Mouse (Mus musculus): ENCODE data around the gene Slc38a2. TPM values are rescaled to one million over a fixed set of nuclear protein-coding genes. Genes with fewer than 3 reads are reported as not detected.

Gene Slc38a2
- total RNA-seq, 2 experiments from 2014 or later: 359 to 377 TPM

DNA sequence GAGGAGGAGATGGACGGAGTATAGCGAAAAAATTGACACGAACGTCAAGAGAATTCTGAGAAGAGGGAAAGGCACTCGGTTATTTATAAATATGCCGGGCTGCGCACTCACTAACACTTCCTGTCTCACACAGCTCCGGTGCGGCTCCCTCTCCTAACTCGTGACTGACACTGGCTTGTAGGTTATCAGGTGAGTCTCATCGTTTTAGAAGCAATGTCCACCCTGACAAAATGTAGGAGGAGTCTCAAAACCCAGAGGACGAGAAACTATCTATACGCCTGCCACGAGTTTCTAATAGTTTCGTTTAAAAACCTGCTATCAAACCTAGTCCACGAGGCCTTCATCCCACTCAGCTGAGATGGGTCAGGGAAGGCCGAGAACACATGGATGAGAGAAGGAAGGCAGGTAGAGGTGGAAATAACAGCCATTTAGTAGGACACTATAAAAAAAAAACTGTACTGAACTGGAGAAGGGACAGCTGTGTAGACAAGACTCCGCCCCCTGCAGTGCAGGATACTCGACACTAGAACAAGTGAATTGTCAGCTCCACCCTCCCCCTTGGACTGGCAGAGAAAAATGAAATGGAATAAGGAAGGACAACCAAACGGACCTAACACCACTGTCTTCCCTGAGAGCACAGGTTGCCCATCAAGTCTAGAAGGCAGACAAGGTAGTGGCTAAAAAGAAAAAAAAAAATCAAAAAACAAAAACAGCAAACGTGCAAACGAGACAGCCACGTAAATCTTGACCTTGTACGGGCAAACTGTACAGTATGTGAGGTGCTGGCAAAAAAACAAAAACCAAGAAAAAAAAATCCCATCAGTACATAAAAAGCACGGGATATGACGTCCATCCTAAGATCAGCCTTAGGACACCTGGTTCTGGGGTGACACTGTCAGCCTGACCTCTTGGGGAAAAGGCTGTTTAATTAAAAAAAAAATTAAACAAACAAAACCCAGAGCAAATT is 3.8 kb downstream of the Slc38a2 start:
- DNase-seq: peak; percentile 70

GRCm38 (mm10) chr15:96694988-96695387 is 4.5 kb downstream of the Slc38a2 start:
- DNase-seq: no peak

DNA sequence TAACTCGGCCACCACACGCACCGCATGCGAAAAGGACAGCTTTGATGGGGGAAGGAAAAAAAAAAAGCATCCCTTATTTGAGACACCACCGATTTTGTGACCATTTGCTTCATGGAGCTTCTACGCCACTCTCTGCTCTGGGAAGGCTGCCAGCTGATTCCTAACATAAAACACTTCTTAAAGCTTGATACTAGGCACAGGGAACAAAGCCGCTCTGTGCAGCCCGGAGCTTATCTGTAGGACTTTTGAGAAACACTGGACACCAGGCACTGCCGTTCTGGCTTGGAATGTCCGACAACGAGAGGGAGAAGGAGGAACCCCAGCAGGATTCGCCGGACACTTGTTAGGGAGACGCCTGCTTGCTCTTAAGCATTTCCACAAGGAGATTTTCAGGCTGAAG is 5.8 kb downstream of the Slc38a2 start:
- DNase-seq: peak; percentile 69

DNA sequence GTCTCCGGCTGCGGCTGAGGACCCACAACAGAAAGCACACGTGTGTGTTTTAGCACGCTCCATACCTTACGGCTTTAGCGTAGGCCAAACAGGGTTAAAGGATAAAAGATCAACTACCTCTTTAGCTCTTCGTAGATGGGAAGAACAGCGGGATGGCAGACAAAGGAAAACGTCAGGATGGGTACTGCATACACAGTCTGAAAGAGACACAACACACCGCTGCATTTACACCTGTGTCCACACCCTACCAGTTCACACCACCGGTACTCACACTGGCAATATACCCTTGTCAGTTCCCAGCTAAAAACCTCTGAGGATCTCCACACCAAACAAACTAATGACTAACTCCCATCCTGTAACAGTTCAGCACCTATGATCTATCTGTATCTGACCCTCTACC is 7.1 kb downstream of the Slc38a2 start:
- DNase-seq: no peak

- no peak for DNase-seq
These were observed 8.1 kb downstream of the Slc38a2 start for GRCm38 (mm10) chr15:96691381-96691780.

DNA sequence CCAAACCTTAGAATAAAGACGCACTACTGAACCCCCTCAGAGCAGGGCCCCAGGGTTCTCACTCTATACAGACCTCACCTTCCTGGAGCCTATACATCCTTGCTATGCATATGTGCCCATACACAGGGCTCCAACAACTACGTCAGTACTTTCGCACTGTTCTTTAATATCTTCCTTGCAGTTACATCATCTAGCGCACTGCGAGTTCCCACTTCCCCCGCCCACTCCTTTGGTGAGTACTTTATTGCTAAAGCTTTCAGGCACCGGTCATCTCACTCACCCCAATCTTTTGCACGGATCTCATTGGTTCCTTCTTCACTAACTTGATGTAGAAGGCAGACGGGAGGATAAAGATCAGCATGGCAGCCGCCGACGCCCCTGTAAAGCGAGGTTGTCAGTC is 8.7 kb downstream of the Slc38a2 start:
- DNase-seq: no peak

DNA sequence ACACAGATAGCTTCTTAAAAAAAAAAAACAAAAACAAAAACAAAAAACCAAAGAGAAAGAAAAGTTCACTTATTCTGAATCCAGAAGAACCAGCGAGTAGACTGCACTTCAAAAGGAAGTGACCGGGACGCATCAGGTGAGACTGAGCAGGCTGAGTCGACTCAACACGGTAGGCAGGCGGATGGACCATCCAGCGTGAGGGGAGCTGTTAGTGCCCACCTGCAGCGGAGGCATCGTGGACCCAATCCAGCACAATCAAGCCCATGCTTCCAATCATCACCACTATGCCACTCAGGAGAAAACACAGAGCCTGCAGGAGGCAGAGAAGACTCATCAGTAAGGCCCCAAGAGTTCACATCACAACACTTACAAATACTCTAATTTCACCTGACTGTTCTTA is 9.6 kb downstream of the Slc38a2 start:
- DNase-seq: peak; percentile 27

DNA sequence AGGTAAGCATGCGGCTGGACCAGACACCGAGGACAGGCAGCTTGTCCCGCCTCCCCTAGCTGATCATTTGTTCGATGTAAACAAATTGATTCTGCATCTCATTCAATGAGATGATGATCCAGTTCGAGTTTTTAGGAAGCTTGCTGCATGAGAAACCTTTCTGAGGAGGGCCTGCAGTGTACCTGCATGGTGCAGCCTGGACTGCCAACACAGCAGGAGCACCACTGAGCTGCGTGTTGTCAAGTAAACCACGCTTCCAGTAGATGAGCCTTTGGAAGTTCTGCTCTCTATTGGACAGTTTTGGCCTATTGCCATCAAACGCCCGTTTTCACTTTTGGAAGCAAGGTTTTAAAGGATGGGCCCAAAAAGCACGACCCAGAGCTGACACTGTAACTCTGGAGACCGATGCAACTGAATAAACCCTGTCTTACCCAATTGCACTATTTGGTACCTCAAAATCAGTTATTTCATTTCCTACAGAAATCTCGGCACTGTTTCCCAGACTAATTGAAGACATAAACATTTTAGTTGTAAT is 10.7 kb downstream of the Slc38a2 start:
- peak; percentile 27 for DNase-seq

GRCm38 (mm10) chr15:96688036-96688435 is 11.5 kb downstream of the Slc38a2 start:
- DNase-seq: no peak

GRCm38 (mm10) chr15:96687366-96687765 is 12.2 kb downstream of the Slc38a2 start:
- DNase-seq: no peak

DNA sequence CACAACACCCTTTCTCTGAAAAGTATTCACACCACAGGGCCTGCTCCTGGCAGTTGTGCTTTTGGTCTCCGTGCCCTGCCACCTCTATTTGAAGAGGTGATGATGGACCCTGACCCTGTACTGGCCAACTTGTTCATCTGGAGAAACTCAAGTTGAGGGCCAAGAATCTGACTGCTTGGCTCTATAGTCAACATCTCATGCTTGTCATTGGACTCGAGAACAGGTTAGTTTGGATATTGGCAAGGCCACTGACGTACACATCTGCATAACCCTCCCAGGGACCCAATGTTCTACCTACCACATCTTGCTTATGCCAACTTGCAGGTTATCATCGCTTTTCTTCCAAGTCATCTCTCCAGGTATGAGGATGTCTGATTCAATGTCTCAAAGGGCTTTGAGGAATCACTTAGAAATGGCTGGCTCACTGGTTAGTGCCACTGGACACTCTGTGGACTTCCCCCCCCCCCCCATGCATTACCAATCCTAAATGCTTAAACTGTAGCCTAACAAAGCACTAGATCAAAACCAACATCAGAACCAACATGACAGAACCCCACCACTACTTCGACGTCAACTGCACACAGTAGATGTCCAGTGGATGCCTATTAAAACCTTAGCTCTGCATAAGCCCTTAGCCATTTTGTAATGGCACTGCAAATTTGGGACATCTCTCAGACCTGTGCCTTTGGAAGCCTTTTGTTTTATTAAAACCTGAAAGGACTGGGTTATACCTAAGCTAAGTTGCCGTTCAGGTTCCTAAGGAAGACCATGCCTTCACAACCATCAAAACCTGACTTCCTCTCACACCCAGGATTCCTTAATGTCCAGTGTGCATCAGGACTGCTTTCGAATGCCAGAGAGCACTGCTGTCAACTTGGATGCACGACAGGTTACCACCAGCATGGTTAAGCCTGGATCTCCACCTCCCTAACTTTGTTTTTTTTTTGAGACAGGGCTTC is 13.1 kb downstream of the Slc38a2 start:
- peak; percentile 23 for DNase-seq

GRCm38 (mm10) chr15:96685273-96685672 is 14.3 kb downstream of the Slc38a2 start:
- no peak for DNase-seq

GRCm38 (mm10) chr15:96684132-96684830 is 15.2 kb downstream of the Slc38a2 start:
- peak; percentile 66 for DNase-seq

DNA sequence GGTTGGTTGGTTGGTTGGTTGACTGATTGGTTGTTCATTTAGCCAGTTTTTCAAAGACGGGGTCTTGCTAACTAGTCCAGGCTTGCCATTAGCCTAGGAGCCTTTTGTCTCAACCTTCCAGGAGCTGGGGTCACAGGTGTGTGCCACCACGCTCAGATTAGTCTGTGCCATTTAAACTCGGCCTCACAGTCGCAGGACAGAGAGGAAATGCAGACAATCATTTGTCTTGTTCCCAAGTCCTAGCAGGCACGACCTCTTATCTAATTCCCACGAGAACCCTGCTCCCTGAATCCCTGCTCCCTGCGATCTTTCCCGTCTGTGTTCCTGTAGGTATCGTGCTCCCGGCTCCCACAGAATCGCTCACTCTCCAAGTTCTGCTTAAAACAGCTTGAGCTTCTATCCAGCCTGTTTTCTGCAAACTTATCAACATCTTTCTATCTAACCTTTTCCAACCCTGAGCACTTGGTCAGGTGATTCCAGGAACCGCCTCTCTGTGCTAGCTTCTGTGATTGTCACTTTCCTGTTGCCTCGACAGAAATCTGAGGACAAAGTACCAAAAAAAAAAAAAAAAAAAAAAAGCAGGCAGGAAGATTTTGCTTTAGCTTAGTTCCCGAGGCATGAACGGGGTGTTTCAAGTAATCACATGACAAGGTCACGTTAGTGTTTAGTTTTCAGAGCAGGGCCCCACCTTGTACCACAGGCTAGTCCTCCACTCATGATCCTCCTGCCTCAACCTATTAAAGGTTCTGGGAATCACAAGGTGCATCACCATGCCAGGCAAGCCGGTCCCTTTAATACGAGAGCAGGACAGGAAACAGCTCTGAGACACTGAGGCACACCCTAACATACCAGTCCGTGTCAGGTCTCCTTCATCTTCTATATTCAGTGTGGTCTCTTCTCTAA is 20.4 kb downstream of the Slc38a2 start:
- DNase-seq: no peak

DNA sequence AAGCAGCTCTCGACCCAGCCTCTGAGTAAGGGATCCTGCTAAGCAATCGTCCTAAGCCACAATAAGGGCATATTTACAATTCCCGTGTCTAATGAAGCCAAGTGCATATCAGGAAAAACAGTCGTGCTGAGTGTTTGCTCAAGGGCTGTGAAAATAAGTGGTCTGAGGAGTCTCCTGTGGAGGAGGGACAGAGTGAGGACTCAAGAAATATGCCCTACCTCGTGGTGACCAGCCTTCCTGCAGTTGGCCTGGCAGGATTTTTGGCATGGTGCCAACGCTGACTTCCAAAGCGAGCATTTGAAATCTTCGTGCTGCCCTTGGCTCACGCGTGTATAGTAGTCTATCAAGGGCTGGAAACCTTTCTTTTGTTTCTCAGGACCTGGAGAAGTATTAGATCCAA is 23.0 kb downstream of the Slc38a2 start:
- DNase-seq: peak; percentile 70

GRCm38 (mm10) chr15:96675744-96676143 is 23.8 kb downstream of the Slc38a2 start:
- no peak for DNase-seq

GRCm38 (mm10) chr15:96675055-96675454 is 24.5 kb downstream of the Slc38a2 start:
- DNase-seq: no peak

DNA sequence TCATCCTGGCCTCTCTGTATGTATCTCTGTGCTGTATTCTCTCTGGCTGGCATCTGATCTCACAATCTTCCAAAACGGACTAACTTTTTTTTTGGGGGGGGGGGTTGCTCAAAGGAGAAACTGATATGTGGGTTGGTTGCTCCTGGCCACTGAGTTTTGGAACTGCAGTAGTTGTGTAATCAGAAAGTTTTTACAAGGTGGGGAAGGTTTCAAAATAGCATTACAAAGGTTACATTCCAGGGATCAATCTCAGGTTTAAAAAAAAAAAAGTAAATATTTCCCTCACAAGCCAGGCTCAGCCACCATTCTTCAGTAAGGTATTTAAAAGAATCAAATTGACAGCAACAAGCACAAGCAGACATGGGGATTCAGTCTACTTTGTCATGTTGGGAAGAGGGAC is 25.4 kb downstream of the Slc38a2 start:
- DNase-seq: no peak

GRCm38 (mm10) chr15:96669721-96670120 is 29.8 kb downstream of the Slc38a2 start:
- DNase-seq: no peak

- DNase-seq: peak; percentile 79
These were observed 32.9 kb downstream of the Slc38a2 start for GRCm38 (mm10) chr15:96666663-96667062.

- peak; percentile 80 for DNase-seq
These were observed 33.6 kb downstream of the Slc38a2 start for GRCm38 (mm10) chr15:96665889-96666288.

Data from heart, postnatal 4 days (tissue).